Mouse (Mus musculus) cerebellum, adult 2 months (tissue): ENCODE results near the gene Cops7a. TPM values are rescaled to one million over a fixed set of nuclear protein-coding genes. Genes with fewer than 3 reads are reported as not detected.
A peak's percentile ranks its signal among the peaks of the same experiment; 100 is the strongest.

Experiments used
- DNase-seq, 2 experiments: peaks; one replicate each; pipeline ENCODE4 v3.0.0; 2021
- H3K27ac ChIP-seq: fragments of 200-500 bp; 2 replicates; pipeline ENCODE4 v1.5.1; 2012; ENCODE audit warnings: low read length, control low read depth, inconsistent platforms; ENCODE audit not compliant: insufficient read depth
- H3K27me3 ChIP-seq: fragments of 200-500 bp; 2 replicates; pipeline ENCODE4 v1.6.1; 2012; ENCODE audit warnings: inconsistent platforms, mild to moderate bottlenecking, low read length, moderate library complexity; ENCODE audit not compliant: control insufficient read depth, insufficient read depth
- H3K4me1 ChIP-seq: fragments of 200-500 bp; 2 replicates; pipeline ENCODE4 v1.6.1; 2011; ENCODE audit warnings: low read length; ENCODE audit not compliant: control insufficient read depth, insufficient read depth
- H3K4me3 ChIP-seq: fragments of 200-500 bp; replicated peaks from 2 replicates; pipeline ENCODE3; 2011; ENCODE audit warnings: mild to moderate bottlenecking, low read depth, low read length, control low read depth; ENCODE audit not compliant: insufficient read depth
- CTCF ChIP-seq: fragments of 200-500 bp; IDR thresholded peaks from 2 replicates; pipeline ENCODE4 v1.5.1; 2011; ENCODE audit warnings: low read depth, mild to moderate bottlenecking, control low read depth, low read length, moderate library complexity, borderline replicate concordance; ENCODE audit not compliant: insufficient read depth
- POLR2A ChIP-seq: fragments of 200-500 bp; IDR thresholded peaks from 2 replicates; pipeline ENCODE4 v1.6.1; 2011; ENCODE audit warnings: low read length, control low read depth, borderline replicate concordance; ENCODE audit not compliant: insufficient read depth
- WGBS: fragments of 180-500 bp; shearing (Covaris S2); methylation state at CpG from one replicate; pipeline ENCODE4 v1.1.7; 2018; 5-methylcytosine and 5-hydroxymethylcytosine counted together
- polyA plus RNA-seq: library from polyadenylated mRNA; depleted of rRNA; stranded (reverse); fragments of >200 nt; gene quantifications from 2 replicates; pipeline ENCODE4 v1.2.3, GENCODE M21; 2012

Cops7a gene
- polyA plus RNA-seq, 1 experiment = 276 TPM

DNA sequence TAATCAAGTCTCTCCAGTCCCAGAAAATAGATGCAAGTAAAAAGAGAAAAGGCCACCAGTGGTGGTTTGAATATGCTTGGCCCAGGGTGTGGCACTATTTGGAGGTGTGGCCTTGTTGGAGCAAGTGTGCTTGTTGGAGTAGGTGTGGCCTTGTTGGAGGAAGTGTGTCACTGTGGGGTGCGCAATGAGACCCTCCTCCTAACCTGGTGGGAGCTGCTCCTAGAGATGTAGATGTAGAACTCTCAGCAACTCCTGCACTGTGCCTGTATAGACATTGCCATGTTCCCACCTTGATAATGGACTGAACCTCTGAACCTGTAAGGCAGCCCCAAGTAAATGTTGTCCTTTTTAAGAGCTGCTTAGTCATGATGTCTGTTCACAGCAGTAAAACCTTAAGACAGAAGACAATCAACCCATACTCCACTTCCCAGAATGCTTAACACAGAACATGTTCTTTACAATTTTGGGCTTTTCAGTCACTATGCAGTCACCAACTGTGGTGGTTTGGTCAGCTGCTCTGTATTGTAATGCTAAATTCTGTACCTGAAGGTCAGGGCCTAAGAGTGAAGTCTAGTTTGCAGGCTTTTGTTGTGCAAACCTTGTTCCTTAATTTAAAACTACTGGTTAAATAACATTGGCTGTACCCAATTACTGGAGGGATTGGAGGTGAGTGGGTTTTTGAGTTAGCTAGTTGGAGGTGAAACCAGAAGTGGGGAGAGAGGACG, 11.2 kb downstream of the Cops7a start:
- TF ChIP-seq CTCF (no peak), POLR2A (no peak)
- Histone ChIP-seq H3K4me3 (no peak overlapping the region), H3K27ac (no peak overlapping the region), H3K4me1 (no peaks in the 10 kb centered on the region), H3K27me3 (no peaks in the 10 kb centered on the region)
- 86% methylated on average over 2 of the region's 2 CpGs for WGBS
- DNase-seq = no peak

GRCm38 (mm10) chr6:124943526-124943925, 21.8 kb downstream of the Cops7a start:
- Histone ChIP-seq H3K27ac (no peak overlapping the region), H3K27me3 (no peaks in the 10 kb centered on the region), H3K4me3 (no peak overlapping the region), H3K4me1 (peaks cover 4% of the 10 kb centered on the region; the same call in 1 of the 2 replicates)
- TF ChIP-seq CTCF = no peak
- no peak for TF ChIP-seq POLR2A
- WGBS = 17% methylated on average over 3 of the region's 3 CpGs
- peak; percentile 53 to 67 for DNase-seq

GRCm38 (mm10) chr6:124941679-124942078, 23.7 kb downstream of the Cops7a start:
- TF ChIP-seq CTCF = no peak
- TF ChIP-seq POLR2A = no peak
- WGBS = 100% methylated on average over 1 of the region's 1 CpGs
- no peak overlapping the region for H3K27ac ChIP-seq
- no peak for DNase-seq
- no peak overlapping the region for H3K4me3 ChIP-seq
- peaks cover 17% of the 10 kb centered on the region for H3K4me1 ChIP-seq
- no peaks in the 10 kb centered on the region for H3K27me3 ChIP-seq

DNA sequence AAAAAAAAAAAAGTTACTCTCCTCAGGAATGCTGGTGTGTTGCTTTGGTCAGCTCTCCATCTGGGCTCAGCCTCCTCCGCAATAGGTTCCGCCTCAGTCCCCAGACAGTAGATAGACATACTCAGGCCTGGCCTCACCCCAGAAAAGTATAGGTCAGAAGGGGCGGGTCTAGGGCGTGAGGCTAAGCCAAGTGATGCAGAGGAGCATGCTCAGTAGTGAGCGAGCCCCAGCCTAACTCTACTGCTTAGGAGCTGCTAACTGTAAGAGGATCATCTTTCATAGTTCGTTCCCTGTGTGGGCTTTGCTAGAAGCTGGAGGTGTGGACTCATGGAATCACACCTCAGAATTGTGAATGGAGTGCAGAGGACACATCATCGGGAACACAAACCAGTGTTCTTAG, 26.8 kb downstream of the Cops7a start:
- no peak overlapping the region for H3K4me3 ChIP-seq
- 96% methylated on average over 7 of the region's 7 CpGs for WGBS
- DNase-seq = no peak
- no peak overlapping the region for H3K27ac ChIP-seq
- peaks cover 37% of the 10 kb centered on the region for H3K4me1 ChIP-seq
- TF ChIP-seq POLR2A = no peak
- TF ChIP-seq CTCF = no peak
- no peaks in the 10 kb centered on the region for H3K27me3 ChIP-seq

DNA sequence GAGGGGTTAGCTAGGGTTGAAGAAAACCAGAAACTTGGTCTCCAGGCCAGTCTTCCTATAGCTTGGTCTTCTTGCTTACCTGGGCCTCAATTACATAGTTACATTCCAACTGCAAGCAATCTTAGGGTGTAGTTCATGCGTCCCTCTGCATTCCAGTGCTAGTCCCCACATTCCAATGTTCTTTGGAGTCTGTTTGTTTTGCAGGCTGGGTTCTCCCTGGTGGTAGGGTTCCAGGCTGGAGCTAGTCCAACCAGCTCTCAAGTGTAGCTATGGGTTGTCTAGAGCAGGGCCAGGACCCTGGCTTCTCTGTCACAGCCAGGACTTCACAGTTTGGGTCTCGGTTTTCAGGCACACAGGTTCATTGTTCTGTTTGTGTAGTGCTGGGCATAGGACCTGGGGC, 27.8 kb downstream of the Cops7a start:
- Histone ChIP-seq H3K4me1 (peaks cover 33% of the 10 kb centered on the region), H3K27me3 (no peaks in the 10 kb centered on the region), H3K27ac (0 out of 2 replicates have a peak overlapping the region, but pooled peaks have one; percentile 26), H3K4me3 (no peak overlapping the region)
- WGBS = 71% methylated on average over 2 of the region's 2 CpGs
- peak in 1 of 2 experiments; percentile 20 for DNase-seq
- TF ChIP-seq POLR2A = no peak
- no peak for TF ChIP-seq CTCF

DNA sequence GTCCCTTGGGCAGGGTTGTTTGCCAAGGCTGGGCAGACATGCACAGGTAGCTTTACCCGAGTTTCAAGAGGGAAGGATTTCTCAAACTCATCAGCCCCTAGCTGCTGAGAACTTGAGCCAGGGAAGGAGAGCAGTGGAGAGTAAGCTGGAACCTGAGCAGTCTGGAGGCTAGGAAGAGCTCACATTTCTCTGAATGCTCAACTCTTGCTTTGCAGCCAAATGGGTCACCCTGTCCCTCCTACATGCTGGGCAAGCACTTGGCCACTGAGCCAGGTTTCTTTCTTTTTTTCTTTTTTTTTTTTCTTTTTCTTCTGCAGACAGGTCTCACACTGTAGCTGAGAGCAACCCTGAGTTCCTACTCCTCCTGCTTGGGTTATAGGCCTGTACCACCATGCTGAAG, 28.7 kb downstream of the Cops7a start:
- Histone ChIP-seq H3K27me3 (no peaks in the 10 kb centered on the region), H3K4me1 (peaks cover 33% of the 10 kb centered on the region), H3K4me3 (no peak overlapping the region), H3K27ac (peak overlapping the region; percentile 77; the same call in 1 of the 2 replicates)
- peak; percentile 48 to 74 for DNase-seq
- TF ChIP-seq POLR2A (no peak), CTCF (no peak)
- WGBS = 11% methylated on average over 1 of the region's 1 CpGs

DNA sequence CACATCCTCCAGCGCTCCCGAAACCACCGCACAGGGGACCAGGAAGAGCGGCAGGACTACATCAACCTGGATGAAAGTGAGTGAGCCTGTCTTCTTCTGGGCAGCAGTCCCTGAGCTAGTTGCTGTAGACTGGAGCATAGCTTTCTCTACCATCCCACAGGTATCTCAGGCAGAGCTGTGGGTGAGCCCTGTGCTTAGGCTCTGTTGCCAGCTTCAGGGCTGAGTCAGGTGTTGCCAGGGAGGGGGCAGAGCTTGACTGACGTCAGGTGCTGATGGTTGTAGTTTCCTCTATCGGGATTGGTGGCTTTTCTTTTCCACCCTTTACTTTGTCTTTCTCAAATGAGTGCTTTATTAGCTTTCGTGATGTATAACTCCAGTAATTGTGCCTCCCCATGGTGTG, 30.7 kb downstream of the Cops7a start:
- DNase-seq = no peak
- Histone ChIP-seq H3K4me3 (no peak overlapping the region), H3K27ac (0 out of 2 replicates have a peak overlapping the region, but pooled peaks have one; percentile 9), H3K27me3 (no peaks in the 10 kb centered on the region), H3K4me1 (peaks cover 33% of the 10 kb centered on the region)
- 77% methylated on average over 7 of the region's 7 CpGs for WGBS
- no peak for TF ChIP-seq POLR2A
- no peak for TF ChIP-seq CTCF

GRCm38 (mm10) chr6:124933127-124933526, 32.2 kb downstream of the Cops7a start:
- TF ChIP-seq CTCF = no peak
- TF ChIP-seq POLR2A = no peak
- H3K27me3 ChIP-seq = no peaks in the 10 kb centered on the region
- no peak overlapping the region for H3K27ac ChIP-seq
- peak overlapping the region; percentile 28 for H3K4me3 ChIP-seq
- DNase-seq = no peak
- H3K4me1 ChIP-seq = peaks cover 33% of the 10 kb centered on the region
- WGBS = 81% methylated on average over 3 of the region's 3 CpGs
